Mouse (Mus musculus): Measurements from ENCODE around the gene Rassf2. TPM values are rescaled to one million over a fixed set of nuclear protein-coding genes. Genes with fewer than 3 reads are reported as not detected.
A peak's percentile ranks its signal among the peaks of the same experiment; 100 is the strongest.

Gene Rassf2
- total RNA-seq (2021), result 10 to 100 TPM; 31.4 to 34.8 TPM

DNA sequence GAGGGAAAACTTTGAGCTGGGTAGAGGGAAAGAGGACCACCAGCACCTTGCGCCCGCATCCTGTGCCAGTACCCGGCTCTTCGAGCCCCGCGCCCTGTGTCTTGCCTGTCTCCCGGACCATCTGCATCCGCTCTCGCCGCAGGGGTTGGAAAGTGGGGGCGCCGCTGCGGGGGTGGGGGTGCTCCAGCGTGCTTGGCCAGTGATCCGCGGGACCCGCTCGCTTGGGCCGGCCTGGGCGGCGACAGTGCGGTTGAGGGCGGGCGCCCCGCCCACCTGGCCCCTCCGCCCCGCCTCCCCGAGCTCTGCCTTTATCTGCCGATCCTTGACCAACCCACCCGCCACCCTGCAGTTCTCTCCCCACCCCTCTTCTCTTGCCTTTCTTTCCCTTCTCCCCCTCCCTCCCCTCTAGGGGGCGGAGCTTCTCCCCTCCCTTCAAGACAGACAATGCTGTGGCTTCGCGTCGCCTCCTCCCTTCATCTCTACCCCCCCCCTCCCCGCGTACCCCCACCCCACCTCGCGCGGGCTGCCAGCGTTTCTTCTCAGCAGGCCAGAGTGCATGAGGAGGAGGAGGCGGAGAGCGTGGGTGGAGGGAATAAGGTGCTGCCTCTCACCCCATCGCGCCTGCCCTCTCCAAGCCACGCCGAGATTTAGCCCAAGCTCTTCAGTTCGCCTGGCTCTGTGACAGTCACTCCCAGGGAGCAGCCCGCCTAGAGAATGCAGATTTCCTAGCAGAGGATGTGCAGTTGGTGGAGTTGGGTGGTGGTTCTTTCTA, at the start of gene Rassf2:
Gene Rassf2, minus strand, starts transcription at position 613 of the 772 bp plus-strand sequence.
- peak; percentile 56 to 59 for DNase-seq (ENCODE audit: extremely low spot score in 1 of 2, low spot score in 1 of 2)

DNA sequence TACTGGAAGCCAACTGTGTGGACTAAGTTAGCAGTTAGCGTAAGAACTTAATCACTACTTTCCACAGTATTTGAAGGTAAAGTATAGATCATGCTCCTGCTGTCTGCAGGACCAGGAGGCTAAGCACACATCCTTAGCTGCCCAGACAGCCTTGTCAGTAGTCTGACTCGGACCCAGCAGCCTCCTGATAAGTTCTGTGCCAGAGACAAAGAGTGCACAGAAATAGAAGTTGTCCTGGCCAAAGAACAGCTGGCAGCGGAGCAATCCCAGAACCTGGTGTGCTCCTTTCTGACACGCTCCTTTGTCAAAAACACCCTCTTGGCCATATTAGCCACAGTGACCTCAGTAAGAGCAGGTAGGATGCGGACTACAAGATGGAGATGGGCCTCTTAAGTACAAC, 49.1 kb upstream of the Rassf2 start:
- DNase-seq (ENCODE audit: extremely low spot score in 1 of 2, low spot score in 1 of 2), result no peak

DNA sequence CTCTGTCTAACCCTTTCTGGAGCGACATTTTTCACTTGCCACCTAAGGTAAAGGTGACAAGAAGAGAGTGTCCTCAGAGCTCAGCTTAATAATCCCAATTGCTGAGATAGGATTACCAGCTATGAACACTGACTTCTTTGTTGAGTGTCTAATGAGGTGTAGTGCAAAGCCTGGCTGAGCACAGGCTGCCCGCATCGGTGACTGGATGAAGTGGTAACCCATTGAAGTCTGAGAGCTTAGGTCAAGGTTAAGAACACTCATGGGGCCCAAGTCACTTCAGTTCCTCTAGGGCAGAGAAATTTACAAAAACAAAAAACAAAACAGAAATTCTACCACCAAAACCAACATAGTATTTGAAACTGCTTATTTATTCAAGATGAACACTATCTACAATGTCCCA, 43.0 kb upstream of the Rassf2 start:
- DNase-seq (ENCODE audit: extremely low spot score in 1 of 2, low spot score in 1 of 2), result no peak

DNA sequence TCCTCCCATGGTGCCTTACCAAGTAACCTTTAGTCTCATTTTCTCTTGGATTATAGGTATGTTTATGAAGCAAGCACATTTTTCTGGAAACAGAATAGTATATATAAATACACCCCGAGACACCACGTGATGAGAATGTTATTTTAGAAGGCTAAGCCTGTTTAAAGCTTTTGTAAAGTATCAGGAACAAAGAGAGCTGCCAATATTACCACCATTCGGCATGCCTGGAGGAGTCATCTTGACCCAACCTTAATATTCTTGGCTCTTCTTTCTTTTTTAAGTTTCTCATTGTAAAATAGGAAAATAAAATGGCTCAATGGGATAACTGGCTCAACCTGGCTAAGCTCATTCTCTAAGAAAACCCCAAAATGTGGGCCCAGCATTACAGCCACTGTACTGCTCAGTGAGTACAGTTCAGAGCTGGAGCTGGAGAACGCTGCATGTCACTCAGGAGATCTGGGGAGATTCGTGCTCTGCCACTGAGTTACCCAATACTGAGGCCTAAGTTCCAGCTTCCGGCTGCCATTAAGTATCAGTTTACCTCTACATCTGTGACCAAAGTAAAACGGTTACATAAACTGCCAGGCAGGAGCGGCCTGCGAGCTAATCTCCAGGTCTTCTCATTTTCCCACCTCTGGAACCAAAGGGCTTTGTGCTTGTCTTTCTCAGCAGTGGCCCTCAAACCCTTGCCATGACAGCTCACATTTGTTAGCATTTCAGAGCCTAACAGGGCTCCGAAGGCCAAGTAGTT, 40.1 kb upstream of the Rassf2 start:
- no peak for DNase-seq (ENCODE audit: extremely low spot score in 1 of 2, low spot score in 1 of 2)

DNA sequence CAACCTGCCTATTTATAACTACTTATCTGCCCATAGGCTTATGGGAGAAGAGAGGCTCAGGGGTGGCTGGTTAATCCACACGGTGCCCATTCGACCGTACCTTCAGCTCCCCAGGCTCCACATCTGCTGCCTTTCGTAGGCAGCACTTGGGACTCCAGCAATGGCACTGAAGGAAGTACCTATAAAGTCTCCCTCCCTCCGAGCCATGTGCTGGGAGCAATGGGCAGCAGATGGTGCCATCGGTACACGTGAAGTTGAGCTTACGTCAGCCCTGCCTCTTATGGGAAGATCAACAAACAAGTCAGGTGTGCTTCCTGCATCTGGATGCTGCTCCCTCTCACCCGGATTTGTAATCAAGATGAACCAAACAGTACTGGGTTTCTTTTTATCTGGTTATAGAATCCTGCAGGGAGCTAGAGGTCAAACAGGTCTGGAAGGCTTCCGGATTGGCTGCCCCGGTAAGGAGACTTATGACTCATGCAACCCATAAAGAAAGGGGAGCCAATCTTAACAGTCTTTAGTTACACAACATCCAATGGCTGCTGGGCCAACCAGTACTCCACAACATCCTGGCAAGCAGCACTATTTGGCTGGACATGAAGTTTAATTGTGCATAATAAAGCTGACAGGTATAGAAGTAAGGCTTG, 34.2 kb upstream of the Rassf2 start:
- no peak for DNase-seq (ENCODE audit: extremely low spot score in 1 of 2, low spot score in 1 of 2)

DNA sequence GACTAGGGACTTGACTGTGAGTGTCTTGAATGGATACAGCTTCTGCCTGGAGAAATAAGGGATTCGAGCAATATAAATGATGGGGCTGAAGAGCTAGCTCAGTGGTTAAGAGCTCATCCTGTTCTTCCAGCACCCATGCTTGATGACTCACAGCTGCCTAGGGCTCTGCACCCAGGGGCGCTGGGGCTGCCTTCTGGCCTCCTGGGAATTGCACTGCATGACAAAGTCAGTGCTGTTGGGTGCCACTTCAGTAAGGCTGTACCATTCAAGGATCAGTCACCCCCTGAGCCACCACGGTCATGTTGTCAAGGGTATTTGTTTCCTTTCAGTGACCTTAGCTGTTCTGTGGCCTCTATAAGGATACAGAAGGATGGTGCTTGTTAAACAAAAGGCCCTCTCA, 33.7 kb upstream of the Rassf2 start:
- no peak for DNase-seq (ENCODE audit: extremely low spot score in 1 of 2, low spot score in 1 of 2)

DNA sequence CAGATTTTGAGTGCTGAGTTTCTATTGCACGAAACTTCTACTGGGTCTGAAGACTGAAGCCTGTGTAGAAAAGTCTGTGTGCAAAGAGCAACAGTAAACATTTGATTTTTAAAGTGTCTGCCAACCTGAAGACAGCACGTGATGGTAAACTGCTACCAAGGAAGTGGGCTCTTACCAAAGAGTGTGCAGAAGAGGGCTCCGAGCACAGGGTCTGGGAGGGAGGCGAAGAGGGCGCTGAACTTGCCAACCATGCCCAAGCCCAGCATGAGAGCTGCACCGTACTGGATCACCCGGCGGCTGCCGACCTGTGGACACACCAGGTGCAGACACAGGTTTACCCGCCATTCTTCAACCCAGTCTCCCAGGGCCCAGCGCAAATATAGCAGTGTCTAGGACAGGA, 31.8 kb upstream of the Rassf2 start:
- DNase-seq (ENCODE audit: extremely low spot score in 1 of 2, low spot score in 1 of 2), result no peak

DNA sequence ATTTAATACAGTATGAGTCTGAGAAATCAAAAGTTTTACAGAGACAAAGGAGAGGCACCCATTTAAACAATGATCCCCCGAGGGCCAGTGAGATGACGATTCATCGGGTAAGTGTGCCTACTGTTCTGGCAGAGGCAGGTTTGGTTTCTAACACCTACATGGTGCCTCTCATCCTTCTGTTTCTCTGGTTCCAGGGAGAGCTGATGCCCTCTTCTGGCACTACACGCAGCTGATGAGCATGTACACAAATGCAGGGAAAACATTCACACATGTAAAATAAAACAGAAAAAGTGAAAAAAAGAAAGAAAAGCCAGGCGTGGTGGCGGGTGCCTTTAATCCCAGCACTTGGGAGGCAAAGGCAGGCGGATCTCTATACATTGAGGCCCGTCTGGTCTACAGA, 29.9 kb upstream of the Rassf2 start:
- peak in 1 of 2 experiments; percentile 24 for DNase-seq (ENCODE audit: extremely low spot score in 1 of 2, low spot score in 1 of 2)

DNA sequence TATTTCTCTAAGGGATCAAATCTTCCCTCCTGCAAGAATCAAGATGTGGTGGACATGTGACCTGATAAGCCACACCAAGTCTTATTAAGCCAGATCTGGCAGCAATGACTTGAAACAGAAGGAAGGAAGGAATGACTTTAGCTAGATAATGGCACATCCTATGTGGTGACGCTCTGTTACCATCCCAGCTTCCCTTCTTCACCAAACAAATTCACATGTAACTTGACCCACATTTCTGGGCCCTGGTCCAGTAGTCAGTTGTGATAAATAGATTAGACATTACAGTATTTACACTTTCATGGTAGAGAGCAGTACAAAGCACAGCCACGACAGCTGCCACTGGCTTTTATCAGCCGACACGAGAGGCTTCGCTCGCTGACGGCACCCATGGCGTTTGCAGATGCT, 25.3 kb upstream of the Rassf2 start:
- no peak for DNase-seq (ENCODE audit: extremely low spot score in 1 of 2, low spot score in 1 of 2)

DNA sequence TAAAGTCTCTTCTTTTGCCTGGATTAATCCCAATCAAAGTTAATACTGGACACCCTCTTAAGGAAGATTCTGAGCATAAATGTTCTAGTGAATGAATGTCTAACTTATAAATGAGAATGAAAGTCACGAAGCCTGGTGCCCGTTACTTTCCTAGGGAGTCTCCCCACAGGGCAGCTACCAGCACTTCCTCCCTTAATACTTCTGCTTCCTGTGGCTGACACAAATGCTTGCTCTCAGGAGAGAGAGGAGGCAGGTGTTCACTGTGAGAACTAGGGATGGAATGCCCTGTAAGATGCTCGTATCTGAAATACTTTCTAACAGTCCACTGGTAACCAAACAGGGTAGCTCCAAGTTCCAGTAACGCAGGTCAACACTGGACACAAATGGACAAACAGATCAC, 23.8 kb upstream of the Rassf2 start:
- DNase-seq (ENCODE audit: extremely low spot score in 1 of 2, low spot score in 1 of 2), result no peak

DNA sequence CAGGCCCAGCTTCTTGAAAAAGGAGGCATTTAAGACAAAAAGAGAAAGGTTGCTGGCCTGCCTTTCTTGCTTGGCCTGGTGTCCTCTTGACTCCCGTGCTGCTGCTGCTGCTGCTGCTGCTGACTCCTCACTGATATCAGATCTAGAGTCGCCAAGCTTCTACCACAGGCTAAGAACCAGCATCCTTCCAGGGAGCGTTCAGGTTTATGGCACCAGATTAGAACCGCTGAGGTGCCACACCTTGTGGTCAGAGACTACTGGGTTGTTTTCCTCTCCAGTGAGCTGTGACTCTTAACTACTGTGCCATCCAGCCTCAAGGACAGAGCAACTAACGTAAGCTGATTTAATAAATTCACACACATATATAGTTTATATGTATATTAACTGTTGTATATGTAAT, 21.7 kb upstream of the Rassf2 start:
- DNase-seq (ENCODE audit: extremely low spot score in 1 of 2, low spot score in 1 of 2), result no peak

DNA sequence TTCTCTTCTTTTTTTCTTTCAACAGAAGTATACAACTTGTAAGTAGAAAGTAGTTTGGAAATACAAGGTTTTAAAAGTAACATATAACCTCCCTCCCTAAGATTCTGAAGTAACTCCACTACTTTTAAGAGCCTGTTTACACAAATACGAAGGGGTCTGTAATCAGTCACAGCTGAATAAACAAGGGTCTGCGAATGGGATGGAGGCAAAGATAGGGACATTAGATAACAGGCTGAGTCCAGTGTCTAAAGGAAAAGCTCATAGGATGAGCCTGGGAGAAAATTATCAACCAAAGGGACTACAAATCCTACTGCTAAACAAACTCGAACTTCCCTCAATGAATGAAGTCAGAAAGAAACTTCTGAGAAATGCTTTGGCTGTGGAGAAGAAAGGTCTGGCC, 19.9 kb upstream of the Rassf2 start:
- DNase-seq (ENCODE audit: extremely low spot score in 1 of 2, low spot score in 1 of 2), result no peak

DNA sequence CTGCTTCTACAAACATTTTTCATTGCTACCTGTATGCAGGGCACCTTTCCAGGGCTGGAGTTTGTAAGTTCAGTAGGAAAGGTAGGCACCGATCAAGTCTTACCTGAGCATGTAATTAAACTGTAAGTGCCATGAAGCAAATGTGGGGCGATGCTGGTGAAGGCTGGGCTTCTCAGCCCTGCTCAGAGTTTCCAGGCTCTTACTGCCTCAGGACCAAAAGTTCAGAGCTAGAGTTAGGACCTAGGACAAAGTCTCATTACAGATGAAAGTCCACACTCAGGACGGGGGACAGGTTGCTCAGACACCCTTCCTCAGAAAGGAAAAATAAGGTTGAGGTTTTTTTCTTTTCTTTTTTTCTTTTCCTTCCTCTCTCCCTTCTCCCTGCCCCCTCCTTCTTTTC, 19.4 kb upstream of the Rassf2 start:
- no peak for DNase-seq (ENCODE audit: extremely low spot score in 1 of 2, low spot score in 1 of 2)

DNA sequence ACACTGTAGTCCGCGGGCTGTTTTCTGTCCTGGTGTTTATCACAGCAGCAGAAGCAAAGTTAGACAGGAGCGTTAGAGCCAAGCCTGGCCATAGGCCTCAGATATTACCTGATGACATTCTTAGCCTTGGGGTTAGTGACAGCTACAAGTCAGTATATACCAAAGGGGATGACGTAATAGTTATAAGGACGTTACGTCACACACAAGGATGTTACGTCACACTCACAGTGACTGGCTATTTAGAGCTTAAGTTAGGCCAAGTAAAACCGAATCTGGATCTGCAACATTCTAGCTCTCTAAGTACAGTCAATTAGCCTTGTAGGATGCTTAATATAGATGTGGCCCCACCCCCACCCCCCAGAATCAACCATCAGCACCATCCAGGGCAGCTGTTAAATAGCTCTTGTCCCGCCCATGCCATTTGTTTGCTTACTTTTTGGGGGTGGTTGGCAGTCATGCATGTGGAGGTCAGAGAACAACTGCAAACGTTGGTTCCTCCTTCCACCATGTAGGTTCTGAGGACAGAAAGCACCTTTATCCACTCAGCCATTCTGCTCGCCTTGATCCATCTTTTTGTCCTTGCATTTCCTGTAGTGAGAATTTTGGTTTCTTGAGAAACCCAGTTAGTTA, 18.2 kb upstream of the Rassf2 start:
- no peak for DNase-seq (ENCODE audit: extremely low spot score in 1 of 2, low spot score in 1 of 2)

DNA sequence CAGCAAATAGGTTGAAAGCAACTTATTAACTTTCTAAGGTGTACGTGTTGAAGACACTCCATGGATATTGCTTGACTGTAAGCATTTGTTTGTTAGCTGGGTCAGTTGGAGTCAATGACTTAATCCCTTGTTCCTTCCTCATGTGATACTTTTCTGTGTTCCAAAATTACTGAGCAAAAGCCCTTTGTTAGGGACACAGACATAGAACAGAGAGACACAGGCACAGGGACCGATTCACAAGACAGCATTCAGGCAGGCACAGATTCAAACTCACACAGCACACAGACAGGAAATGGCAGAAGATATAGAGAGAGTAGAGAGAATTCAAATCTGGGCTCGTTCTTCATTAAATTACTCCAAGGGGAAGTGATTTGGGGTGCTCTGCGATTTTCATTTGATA, 17.3 kb upstream of the Rassf2 start:
- no peak for DNase-seq (ENCODE audit: extremely low spot score in 1 of 2, low spot score in 1 of 2)

DNA sequence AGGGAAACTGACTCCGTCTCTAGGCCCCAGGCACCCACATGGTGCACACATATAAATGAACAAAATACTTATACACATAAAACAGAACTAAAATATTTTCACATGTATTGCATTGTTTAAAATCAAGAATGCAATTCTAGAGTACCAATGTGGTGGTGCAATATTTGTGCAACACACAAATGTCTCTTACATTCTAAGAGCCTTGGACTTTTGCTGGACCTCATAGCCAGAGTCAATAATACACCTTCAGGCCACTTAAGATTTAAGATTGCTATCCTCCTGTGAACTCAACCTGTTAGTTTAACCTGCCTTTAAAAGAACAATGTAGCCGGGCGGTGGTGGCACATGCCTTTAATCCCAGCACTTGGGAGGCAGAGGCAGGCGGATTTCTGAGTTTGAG, 16.6 kb upstream of the Rassf2 start:
- no peak for DNase-seq (ENCODE audit: extremely low spot score in 1 of 2, low spot score in 1 of 2)

DNA sequence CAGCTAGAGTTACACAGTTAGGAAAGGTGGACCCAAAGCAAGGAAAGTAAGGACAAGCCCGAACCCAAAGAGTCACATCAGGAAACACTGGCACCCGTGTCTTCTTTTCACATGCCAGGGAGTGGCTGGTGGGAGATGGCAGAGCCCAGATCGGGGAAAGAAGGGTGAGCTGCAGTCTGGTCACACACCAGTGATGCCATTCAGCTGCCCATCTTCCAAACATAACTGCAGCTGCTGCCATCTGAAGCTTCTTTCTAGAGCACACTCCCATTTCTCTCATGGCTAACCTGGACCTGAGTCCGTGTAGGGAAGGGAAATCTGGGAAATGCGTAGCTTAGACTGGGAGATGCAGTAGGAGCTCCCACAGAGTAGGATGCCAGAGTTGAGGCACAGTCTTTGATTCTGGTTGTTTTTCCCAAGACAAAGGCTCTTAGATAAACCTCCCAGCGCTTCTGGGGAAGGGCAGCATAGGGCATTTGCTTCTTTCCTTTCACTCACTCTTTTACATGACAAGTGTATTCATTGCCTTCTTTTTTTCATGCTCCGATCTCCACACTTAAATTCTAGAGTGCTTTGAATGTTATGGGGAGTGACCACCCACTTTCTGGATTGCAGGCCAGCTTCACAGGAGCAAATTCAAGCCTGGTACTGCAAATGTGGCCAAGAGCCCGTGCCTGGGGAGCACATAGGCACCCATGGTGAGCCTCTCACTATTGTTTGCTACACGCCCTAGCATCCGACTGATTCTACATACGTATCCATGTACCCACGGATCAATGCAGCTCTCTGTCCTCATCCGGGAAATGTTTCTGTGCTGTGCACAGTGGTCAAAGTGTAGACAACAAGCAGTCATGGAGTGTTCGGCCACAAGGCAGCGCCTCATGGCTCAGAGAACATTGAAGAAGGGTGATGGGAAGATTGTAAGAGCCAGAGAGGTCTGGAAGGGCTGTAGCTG, 14.5 kb upstream of the Rassf2 start:
- no peak for DNase-seq (ENCODE audit: extremely low spot score in 1 of 2, low spot score in 1 of 2)

DNA sequence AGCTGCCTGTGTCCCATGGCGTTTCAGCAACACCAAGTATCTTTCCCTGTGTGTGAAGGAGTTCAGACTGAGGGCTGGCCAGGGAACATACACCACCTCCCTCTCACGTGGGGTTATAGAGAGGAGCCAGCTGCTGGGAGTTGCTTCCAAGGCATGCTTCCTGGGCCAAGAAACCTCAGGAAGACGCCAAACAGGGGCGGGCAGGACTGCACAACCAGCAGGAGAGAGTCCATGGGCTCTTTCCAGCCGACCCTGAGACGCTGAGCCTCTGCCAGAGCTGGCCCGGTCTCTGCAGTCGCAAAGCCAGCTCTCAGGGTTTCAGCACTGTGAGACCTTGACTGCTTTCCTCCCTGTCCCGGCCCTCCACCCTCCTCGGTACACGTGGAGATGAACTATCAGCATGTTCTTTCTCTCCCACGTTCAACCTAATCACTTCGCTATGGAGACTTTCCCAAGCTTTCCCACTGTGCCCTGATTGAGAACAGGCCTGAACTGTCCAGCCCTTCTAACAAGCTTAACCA, 13.1 kb upstream of the Rassf2 start:
- peak in 1 of 2 experiments; percentile 41 for DNase-seq (ENCODE audit: extremely low spot score in 1 of 2, low spot score in 1 of 2)

DNA sequence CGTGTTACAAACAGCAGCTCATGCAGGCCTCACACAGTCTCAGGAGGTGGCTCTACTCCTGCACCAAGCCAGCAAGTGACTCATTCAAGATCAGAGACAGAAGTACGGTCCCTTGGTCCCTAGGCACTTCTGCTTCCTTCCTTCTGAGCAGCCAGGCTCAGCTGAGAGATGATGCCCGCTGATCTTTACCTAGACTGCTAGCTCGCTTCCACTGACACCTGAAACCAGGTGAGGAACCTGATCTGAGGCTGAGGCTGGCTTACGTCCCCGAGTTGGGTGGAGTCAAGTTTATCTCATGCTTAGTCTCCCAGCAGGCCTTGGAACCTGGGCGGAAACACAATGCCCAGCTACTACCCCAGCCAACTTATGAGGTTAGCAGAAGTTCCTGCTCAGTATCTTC, 9.8 kb upstream of the Rassf2 start:
- no peak for DNase-seq (ENCODE audit: extremely low spot score in 1 of 2, low spot score in 1 of 2)

DNA sequence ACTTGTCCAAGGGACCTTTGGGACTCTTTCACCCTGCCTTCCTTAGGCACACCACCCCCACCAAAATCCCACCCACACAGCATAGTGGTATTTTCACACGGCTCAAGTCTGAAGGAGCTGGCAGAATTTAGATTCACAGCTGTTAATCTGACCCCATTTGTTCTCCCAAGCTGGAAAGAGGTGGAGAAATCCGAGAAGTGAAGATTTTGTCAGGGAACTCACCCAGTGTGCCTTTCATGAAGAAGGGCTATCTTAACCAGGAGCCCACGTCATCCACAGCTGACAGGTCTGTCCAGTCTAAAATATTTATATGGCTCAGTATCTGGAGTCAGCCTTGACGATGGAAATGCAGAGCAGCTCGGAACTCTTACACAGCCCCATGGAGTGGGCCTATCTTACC, 6.3 kb upstream of the Rassf2 start:
- no peak for DNase-seq (ENCODE audit: extremely low spot score in 1 of 2, low spot score in 1 of 2)

All from layer of hippocampus, postnatal 25 days (tissue).